Mouse (Mus musculus) bone marrow, adult 2 months (tissue): ENCODE measurements at regions not wholly inside any gene's neighbourhood (a gene's known extent, or its start where the extent isn't known, plus 50 kb on each side); places are given as distances from the start of the nearest gene placed in this dataset.

Source experiments
- H3K27ac ChIP-seq: fragments of 200-500 bp; 2 replicates; pipeline ENCODE4 v1.5.1; 2012; ENCODE audit warnings: low read depth, mild to moderate bottlenecking, control low read depth, inconsistent platforms, low read length; ENCODE audit not compliant: control insufficient read depth, poor library complexity, insufficient read depth
- H3K4me1 ChIP-seq: fragments of 200-500 bp; 2 replicates; pipeline ENCODE4 v1.6.1; 2011; ENCODE audit warnings: low read length; ENCODE audit not compliant: control insufficient read depth, insufficient read depth
- H3K4me3 ChIP-seq: fragments of 200-500 bp; replicated peaks from 2 replicates; pipeline ENCODE3; 2011; ENCODE audit warnings: mild to moderate bottlenecking, low read depth, low read length, control low read depth; ENCODE audit not compliant: control insufficient read depth
- CTCF ChIP-seq: fragments of 200-500 bp; IDR thresholded peaks from 2 replicates; pipeline ENCODE4 v1.5.1; 2011; ENCODE audit warnings: low read length, control low read depth; ENCODE audit not compliant: control insufficient read depth, insufficient read depth
- POLR2A ChIP-seq: fragments of 200-500 bp; IDR thresholded peaks from 2 replicates; pipeline ENCODE4 v1.6.1; 2011; ENCODE audit warnings: low read depth, mild to moderate bottlenecking, control low read depth, low read length, borderline replicate concordance; ENCODE audit not compliant: control insufficient read depth
- WGBS: fragments of 180-500 bp; shearing (Covaris S2); methylation state at CpG from one replicate; pipeline ENCODE4 v1.1.7; 2018; 5-methylcytosine and 5-hydroxymethylcytosine counted together

DNA sequence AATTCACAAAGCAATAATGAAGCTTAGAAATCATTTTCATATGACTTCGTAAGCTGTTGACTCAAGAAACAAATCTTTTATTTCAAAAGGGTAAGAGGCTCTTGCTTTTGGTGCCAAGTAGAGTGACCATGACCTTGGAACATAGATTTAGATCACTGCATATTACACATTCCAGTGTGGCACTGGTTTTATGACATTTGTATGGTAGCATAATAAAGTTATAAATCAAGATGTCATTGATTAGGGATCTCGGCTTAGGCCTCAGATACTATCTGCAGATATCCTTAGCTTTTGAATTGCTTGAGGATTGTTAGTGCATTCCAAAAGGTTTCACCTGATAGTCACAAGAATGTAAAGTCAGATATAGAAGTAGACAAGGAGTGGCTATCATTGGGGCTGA, 169.1 kb downstream of the Fam198b start:
- 82% methylated on average over 2 of the region's 2 CpGs for WGBS
- H3K4me3 ChIP-seq, result no peak overlapping the region
- H3K4me1 ChIP-seq, result no peaks in the 10 kb centered on the region; the same call in 1 of the 2 replicates
- TF ChIP-seq CTCF, result no peak
- TF ChIP-seq POLR2A, result no peak
- no peak overlapping the region for H3K27ac ChIP-seq

DNA sequence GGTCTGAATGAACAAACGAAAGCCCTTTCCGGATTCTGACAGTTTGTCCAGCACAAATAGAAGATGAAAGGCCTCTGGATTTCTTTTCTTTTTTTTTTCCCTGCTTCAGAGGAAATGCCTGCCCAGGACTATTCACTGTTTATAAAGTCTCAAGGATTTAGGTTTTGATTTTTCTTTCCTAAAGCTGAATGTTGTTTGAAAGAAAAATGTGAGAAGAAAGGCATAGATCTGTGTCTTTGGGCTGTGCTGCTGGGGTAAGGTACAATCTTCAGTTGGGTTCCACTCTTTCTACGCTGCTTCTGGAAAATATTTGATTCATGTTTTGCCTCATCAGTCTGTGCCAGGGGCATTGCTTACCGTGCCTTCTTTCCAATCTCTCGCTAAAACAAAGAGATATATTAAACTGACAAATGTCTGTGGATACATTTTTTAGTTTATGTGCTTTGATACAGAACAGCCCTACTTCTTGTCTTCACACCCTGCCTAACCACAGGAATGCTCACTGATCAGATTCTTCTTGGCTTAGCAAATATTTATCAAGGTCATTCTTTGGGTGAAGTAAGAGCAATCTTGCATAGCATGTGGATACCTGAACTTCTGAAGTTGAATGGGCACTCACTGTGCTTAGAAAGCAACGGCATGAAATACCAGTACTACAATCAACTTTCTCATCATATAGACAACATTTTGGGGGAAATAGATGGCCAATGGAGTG, 172.5 kb downstream of the Fam198b start:
- TF ChIP-seq POLR2A (no peak), CTCF (no peak)
- H3K4me3 ChIP-seq, result no peak overlapping the region
- WGBS, result 81% methylated on average over 6 of the region's 6 CpGs
- H3K27ac ChIP-seq, result no peak overlapping the region
- no peaks in the 10 kb centered on the region; the same call in 1 of the 2 replicates for H3K4me1 ChIP-seq

DNA sequence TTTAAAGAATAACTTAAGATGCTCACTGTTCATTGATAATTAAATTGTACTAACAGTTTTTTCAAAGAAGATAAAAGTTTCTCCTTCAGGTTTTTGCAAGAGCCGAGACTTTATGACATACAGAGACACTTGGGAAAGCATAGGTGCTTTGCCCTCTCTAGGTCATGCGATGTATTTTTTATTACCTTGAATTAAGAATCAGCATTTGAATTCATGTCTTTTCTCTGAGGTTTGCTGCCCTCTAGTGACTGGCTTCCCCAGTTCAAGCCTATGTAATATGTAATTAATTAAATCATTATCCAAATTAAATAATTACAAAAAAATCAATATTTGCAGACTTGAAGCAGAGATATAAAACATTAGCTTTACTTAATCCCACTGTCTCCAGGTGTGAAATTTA, 174.4 kb downstream of the Fam198b start:
- no peak overlapping the region for H3K27ac ChIP-seq
- no peaks in the 10 kb centered on the region for H3K4me1 ChIP-seq
- WGBS, result 3% methylated on average over 2 of the region's 2 CpGs
- H3K4me3 ChIP-seq, result no peak overlapping the region
- TF ChIP-seq POLR2A (no peak), CTCF (no peak)

DNA sequence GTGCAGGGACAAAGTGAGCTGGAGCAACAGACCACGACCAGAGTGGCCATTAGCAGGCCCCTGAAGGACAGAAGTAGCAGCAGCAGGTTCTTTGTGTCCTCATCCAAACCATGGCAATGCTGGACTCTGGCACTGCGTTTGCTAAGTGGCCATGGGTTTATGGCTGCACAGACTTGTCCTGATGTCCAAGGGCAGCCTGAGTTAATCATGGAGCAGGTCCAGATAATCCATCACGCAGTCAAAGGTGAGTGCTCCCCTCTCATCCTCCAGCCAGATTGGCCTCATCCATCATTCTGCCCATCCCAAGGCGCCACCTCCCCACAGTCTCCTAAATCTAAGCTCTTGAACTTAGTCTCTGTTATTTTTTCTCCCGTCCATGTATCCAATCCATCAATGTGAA, 186.4 kb downstream of the Fam198b start:
- no peak overlapping the region; the same call in 1 of the 2 replicates for H3K27ac ChIP-seq
- H3K4me1 ChIP-seq, result no peaks in the 10 kb centered on the region
- no peak for TF ChIP-seq CTCF
- TF ChIP-seq POLR2A, result no peak
- 77% methylated on average over 5 of the region's 5 CpGs for WGBS
- no peak overlapping the region for H3K4me3 ChIP-seq

DNA sequence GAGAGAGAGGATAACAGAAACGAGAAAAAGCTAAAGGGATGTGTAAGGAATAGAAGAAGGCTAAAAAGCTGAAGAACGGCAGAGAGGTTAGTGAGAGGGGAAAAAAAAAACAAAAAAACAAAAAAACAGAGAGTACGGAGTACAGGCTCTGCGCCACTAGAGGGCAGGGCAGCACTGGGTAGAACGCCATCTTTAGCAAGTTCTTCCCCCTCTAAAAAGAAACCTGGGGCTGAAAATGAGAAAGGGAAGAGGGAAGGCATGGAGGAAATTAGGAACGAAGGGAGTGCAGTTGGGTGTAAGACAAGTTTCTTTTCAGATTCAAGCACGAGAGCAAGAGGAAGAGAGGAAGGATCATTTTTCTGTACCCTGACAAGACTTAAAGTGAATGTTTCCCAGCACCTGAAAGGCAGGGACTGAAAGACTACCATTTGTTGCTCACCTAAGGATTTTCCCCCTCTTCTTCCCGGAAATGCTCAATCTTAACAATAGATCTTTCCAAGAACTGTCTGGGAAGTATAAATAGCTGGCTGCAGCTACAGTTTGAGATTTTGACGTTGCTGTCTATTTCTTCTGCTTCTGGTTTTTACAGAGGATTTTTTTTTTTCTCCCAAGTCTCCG, 195.6 kb downstream of the Fam198b start:
- H3K4me3 ChIP-seq, result no peak overlapping the region
- TF ChIP-seq POLR2A (no peak), CTCF (peak; percentile 71)

DNA sequence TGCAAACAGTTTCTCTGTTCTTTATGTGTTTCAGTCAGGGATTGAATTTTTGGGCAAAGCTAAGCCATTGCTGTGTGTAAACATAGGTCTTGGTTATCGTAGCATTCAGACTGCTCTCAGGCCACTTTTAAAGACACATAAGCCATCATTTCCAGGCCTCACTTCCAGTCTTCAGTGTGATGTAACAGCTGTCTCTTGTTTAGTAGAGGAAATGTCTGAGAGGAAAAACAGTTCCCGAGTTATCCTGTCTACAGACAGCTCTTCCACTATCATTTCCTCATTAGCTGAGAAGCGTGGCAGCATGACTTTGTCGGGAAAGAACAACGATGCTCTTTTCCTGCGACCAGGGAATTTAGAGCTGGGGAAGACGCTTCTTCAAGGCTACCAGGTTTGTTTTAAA, 196.9 kb downstream of the Fam198b start:
- Histone ChIP-seq H3K27ac (no peak overlapping the region), H3K4me1 (no peaks in the 10 kb centered on the region), H3K4me3 (no peak overlapping the region)
- TF ChIP-seq POLR2A (no peak), CTCF (no peak)
- WGBS, result 68% methylated on average over 7 of the region's 7 CpGs

More for the DNA sequence above, 195.6 kb downstream of the Fam198b start:
- WGBS, result 10% methylated on average over 10 of the region's 10 CpGs
- Histone ChIP-seq H3K27ac (no peak overlapping the region), H3K4me1 (no peaks in the 10 kb centered on the region)

DNA sequence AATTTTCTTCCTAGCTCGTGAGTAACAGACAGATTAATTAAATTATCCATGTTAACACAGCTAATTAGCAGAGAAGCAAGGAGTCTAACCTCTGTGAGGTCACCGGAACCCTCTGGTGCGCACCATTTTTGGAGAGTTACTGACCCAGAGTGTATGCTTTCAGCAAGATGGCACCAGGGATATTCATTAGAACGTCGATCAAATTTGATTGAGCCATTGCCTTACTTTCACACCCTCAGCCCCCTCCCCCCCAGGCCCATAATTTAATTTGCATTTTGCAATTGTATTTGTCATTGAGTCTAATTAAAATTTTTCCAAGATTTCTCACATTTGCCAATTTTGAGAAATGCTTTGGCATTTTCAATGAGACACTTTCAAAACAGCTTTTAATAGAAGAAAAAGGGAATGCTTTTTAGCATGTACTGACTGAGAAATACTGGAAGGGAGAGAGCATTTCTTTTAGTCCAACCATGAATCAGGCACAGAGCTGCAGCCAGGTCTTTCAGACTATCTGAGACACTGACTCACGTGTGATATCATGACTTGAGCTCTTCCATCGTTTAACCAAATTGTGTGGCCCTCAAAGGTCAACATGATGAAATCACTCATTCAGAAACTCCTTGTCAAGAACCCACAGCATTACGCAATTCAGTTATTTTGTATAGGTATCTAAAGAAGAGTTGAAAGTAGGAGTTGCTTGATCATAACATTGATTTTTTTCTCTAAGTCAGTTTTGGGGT, 198.6 kb downstream of the Fam198b start:
- H3K4me1 ChIP-seq, result no peaks in the 10 kb centered on the region
- TF ChIP-seq CTCF, result no peak
- no peak for TF ChIP-seq POLR2A
- no peak overlapping the region for H3K4me3 ChIP-seq
- 72% methylated on average over 8 of the region's 8 CpGs for WGBS
- no peak overlapping the region for H3K27ac ChIP-seq

DNA sequence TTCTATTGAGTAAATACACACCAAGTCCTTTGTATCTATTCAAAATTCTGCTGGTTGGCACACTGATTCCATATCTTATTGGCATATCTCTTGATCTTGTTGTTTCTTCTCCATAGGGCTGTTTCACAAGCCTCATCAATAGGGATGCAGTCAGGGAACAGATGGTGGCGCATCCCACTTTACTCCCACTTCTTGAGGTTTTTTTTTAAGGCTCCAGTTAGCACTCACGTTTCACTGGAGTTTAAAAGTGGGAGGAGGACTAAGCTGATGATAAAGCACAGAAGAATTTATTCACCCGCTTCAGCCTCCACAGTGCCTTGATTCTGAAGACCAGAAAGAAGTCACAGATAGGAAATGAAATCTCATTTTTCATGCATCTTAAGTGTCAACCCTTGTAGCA, 199.8 kb downstream of the Fam198b start:
- TF ChIP-seq POLR2A (no peak), CTCF (no peak)
- Histone ChIP-seq H3K27ac (no peak overlapping the region), H3K4me1 (no peaks in the 10 kb centered on the region), H3K4me3 (no peak overlapping the region)
- 80% methylated on average over 3 of the region's 3 CpGs for WGBS
